Mouse (Mus musculus): ENCODE results near the gene Oas2. TPM values are rescaled to one million over a fixed set of nuclear protein-coding genes. Genes with fewer than 3 reads are reported as not detected.

Gene Oas2
- polyA plus RNA-seq, 1 experiment from 2014 or later, result 1.1 TPM

- H3K4me1 ChIP-seq (ENCODE audit: insufficient read depth), result no peaks in the 10 kb centered on the region
- no peak for ATAC-seq
- H3K9me3 ChIP-seq (ENCODE audit: low read length), result no peaks in the 10 kb centered on the region
- DNase-seq, result no peak
- WGBS (ENCODE audit: insufficient replicate concordance), result 1% methylated on average over 28 of the region's 43 CpGs
- peaks cover 78% of the 10 kb centered on the region for H3K27me3 ChIP-seq (ENCODE audit: insufficient read depth, low read length)
- H3K4me2 ChIP-seq (ENCODE audit: low read depth, low read length), result peak overlapping the region; percentile 33; the same call in 1 of the 2 replicates
- H3K36me3 ChIP-seq (replicated peaks; ENCODE audit: insufficient read depth, low read length), result no peaks in the 10 kb centered on the region
- no peak for TF ChIP-seq EP300 (IDR thresholded peaks at IDR 0.05; ENCODE audit: low read depth)
- no peak for TF ChIP-seq CTCF (IDR thresholded peaks at IDR 0.05; ENCODE audit: low read depth)
- no peak overlapping the region for H3K27ac ChIP-seq (ENCODE audit: low read depth)
- peak overlapping the region; percentile 26 for H3K4me3 ChIP-seq (ENCODE audit: low read depth, low read length)
- no peak overlapping the region for H3K9ac ChIP-seq (replicated peaks)
These were observed 38.2 kb downstream of the Oas2 start for GRCm38 (mm10) chr5:120711416-120711815.

- Histone ChIP-seq H3K9ac (replicated peaks) (no peak overlapping the region), H3K27me3 (ENCODE audit: insufficient read depth, low read length) (peaks cover 74% of the 10 kb centered on the region), H3K4me2 (ENCODE audit: low read depth, low read length) (peak overlapping the region; percentile 33; the same call in 1 of the 2 replicates), H3K9me3 (ENCODE audit: low read length) (no peaks in the 10 kb centered on the region), H3K27ac (ENCODE audit: low read depth) (no peak overlapping the region), H3K4me3 (ENCODE audit: low read depth, low read length) (peak overlapping the region; percentile 26; the same call in 1 of the 2 replicates), H3K4me1 (ENCODE audit: insufficient read depth) (no peaks in the 10 kb centered on the region), H3K36me3 (replicated peaks; ENCODE audit: insufficient read depth, low read length) (no peaks in the 10 kb centered on the region)
- 2% methylated on average over 23 of the region's 34 CpGs for WGBS (ENCODE audit: insufficient replicate concordance)
- TF ChIP-seq CTCF (IDR thresholded peaks at IDR 0.05; ENCODE audit: low read depth) (no peak), EP300 (IDR thresholded peaks at IDR 0.05; ENCODE audit: low read depth) (no peak)
- no peak for ATAC-seq
- DNase-seq, result no peak
These were observed 38.8 kb downstream of the Oas2 start for GRCm38 (mm10) chr5:120710826-120711248.

GRCm38 (mm10) chr5:120710161-120710825 lies 39.4 kb downstream of the Oas2 start:
- peaks cover 71% of the 10 kb centered on the region for H3K27me3 ChIP-seq (ENCODE audit: insufficient read depth, low read length)
- no peak for ATAC-seq
- no peak for DNase-seq
- H3K4me1 ChIP-seq (ENCODE audit: insufficient read depth), result no peaks in the 10 kb centered on the region
- H3K36me3 ChIP-seq (replicated peaks; ENCODE audit: insufficient read depth, low read length), result no peaks in the 10 kb centered on the region
- no peak for TF ChIP-seq CTCF (IDR thresholded peaks at IDR 0.05; ENCODE audit: low read depth)
- TF ChIP-seq EP300 (IDR thresholded peaks at IDR 0.05; ENCODE audit: low read depth), result no peak
- no peak overlapping the region for H3K4me2 ChIP-seq (ENCODE audit: low read depth, low read length)
- no peaks in the 10 kb centered on the region for H3K9me3 ChIP-seq (ENCODE audit: low read length)
- no peak overlapping the region for H3K27ac ChIP-seq (ENCODE audit: low read depth)
- no peak overlapping the region for H3K9ac ChIP-seq (replicated peaks)
- H3K4me3 ChIP-seq (ENCODE audit: low read depth, low read length), result no peak overlapping the region
- WGBS (ENCODE audit: insufficient replicate concordance), result 5% methylated on average over 39 of the region's 40 CpGs

DNA sequence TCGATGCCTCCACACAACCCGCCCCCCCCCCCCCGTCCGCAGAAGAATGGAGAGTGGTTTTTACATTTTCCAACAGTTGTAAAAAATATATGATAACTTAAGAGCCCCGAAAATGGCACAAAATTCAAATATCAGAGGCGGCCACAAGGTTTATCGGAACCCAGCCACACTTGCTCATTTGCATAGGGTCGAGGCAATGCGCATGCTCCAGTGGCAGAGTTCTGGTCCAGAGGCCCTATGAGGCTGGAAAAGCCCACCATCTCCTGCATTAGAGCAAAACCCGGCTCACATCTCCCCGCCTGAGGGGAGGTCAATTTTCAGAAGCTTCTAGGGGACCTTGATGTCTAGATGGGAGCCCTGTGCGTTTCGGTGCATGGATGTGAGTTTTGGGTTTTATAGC lies 42.7 kb downstream of the Oas2 start:
- ATAC-seq, result no peak

GRCm38 (mm10) chr5:120706541-120706940 lies 43.1 kb downstream of the Oas2 start:
- no peak for TF ChIP-seq CTCF (IDR thresholded peaks at IDR 0.05; ENCODE audit: low read depth)
- TF ChIP-seq EP300 (IDR thresholded peaks at IDR 0.05; ENCODE audit: low read depth), result no peak
- WGBS (ENCODE audit: insufficient replicate concordance), result 8% methylated on average over 16 of the region's 16 CpGs
- Histone ChIP-seq H3K4me2 (ENCODE audit: low read depth, low read length) (no peak overlapping the region), H3K9me3 (ENCODE audit: low read length) (no peaks in the 10 kb centered on the region), H3K27ac (ENCODE audit: low read depth) (no peak overlapping the region), H3K4me3 (ENCODE audit: low read depth, low read length) (no peak overlapping the region), H3K9ac (replicated peaks) (no peak overlapping the region), H3K27me3 (ENCODE audit: insufficient read depth, low read length) (peaks cover 50% of the 10 kb centered on the region), H3K36me3 (replicated peaks; ENCODE audit: insufficient read depth, low read length) (no peaks in the 10 kb centered on the region), H3K4me1 (ENCODE audit: insufficient read depth) (no peaks in the 10 kb centered on the region)
- DNase-seq (no peak), ATAC-seq (no peak)

More for the DNA sequence above, 42.7 kb downstream of the Oas2 start:
- no peak overlapping the region for H3K9ac ChIP-seq (replicated peaks)
- H3K4me2 ChIP-seq (ENCODE audit: low read depth, low read length), result no peak overlapping the region
- H3K4me1 ChIP-seq (ENCODE audit: insufficient read depth), result no peaks in the 10 kb centered on the region
- TF ChIP-seq EP300 (IDR thresholded peaks at IDR 0.05; ENCODE audit: low read depth) (no peak), CTCF (IDR thresholded peaks at IDR 0.05; ENCODE audit: low read depth) (no peak)
- H3K27me3 ChIP-seq (ENCODE audit: insufficient read depth, low read length), result peaks cover 54% of the 10 kb centered on the region
- 38% methylated on average over 13 of the region's 13 CpGs for WGBS (ENCODE audit: insufficient replicate concordance)
- H3K9me3 ChIP-seq (ENCODE audit: low read length), result no peaks in the 10 kb centered on the region
- H3K36me3 ChIP-seq (replicated peaks; ENCODE audit: insufficient read depth, low read length), result no peaks in the 10 kb centered on the region
- no peak for DNase-seq
- no peak overlapping the region for H3K4me3 ChIP-seq (ENCODE audit: low read depth, low read length)
- no peak overlapping the region for H3K27ac ChIP-seq (ENCODE audit: low read depth)

DNA sequence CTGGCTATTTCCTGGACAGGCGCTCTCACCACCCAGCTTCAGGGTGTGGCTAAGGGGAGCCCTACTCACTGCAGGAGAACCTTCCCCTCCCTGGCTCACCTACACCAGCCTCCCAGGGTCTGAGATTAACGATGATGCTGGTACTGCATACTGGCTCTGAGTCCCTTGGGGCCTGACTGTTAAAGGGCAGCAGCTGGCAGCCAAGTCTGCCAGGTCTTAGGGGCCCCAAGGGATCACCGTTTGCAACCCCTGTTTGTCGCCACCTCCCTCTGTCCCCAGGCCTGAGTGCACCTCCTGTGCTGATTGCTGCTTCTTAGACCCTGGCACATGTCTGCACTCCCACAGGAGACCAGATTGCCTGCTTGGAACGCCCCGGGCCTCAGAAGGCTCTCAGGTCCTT lies 45.2 kb downstream of the Oas2 start:
- peaks cover 2% of the 10 kb centered on the region; the same call in 1 of the 2 replicates for H3K4me1 ChIP-seq (ENCODE audit: insufficient read depth)
- WGBS (ENCODE audit: insufficient replicate concordance), result 53% methylated on average over 6 of the region's 6 CpGs
- peak; percentile 42 for DNase-seq
- peak overlapping the region; percentile 7; the same call in 1 of the 2 replicates for H3K27ac ChIP-seq (ENCODE audit: low read depth)
- TF ChIP-seq CTCF (IDR thresholded peaks at IDR 0.05; ENCODE audit: low read depth) (no peak), EP300 (IDR thresholded peaks at IDR 0.05; ENCODE audit: low read depth) (no peak)
- H3K4me2 ChIP-seq (ENCODE audit: low read depth, low read length), result no peak overlapping the region
- H3K4me3 ChIP-seq (ENCODE audit: low read depth, low read length), result no peak overlapping the region
- H3K9ac ChIP-seq (replicated peaks), result no peak overlapping the region
- peak; percentile 21; the same call in 1 of the 2 replicates for ATAC-seq
- H3K36me3 ChIP-seq (replicated peaks; ENCODE audit: insufficient read depth, low read length), result no peaks in the 10 kb centered on the region
- H3K9me3 ChIP-seq (ENCODE audit: low read length), result no peaks in the 10 kb centered on the region
- H3K27me3 ChIP-seq (ENCODE audit: insufficient read depth, low read length), result peaks cover 35% of the 10 kb centered on the region

Data from liver, postnatal 0 days (tissue).